ENCODE assay signal across 14 mouse cellular contexts in genomic region chr2:31500292-31501204, GRCm38 (mm10). TPM values are rescaled to one million over a fixed set of nuclear protein-coding genes. Genes with fewer than 3 reads are reported as not detected.
DNase-seq lines count a peak whose midpoint lies in the region; ATAC-seq and TF ChIP-seq lines count a peak whose summit lies in the region.
"Had no signal": no experiment of that assay in that cellular context is flagged by ENCODE, and none has a peak within 500 bp of the region (broad histone marks: within the 10 kb centered on the region; RNA-seq: fewer than 3 reads in every experiment).

No protein-coding gene starts in this region.

- peak; percentile 53 for DNase-seq in neural tube, embryonic 10.5 days (ENCODE audit: extremely low spot score, low spot score)
- DNase-seq in hindbrain, embryonic 11.5 days (ENCODE audit: low spot score) = peak; percentile 73
- no peak for DNase-seq in gastrocnemius, adult 2 months
- DNase-seq in heart, postnatal 4 days = no peak
- no peak for DNase-seq in heart, embryonic 10.5 days (ENCODE audit: low spot score)
- DNase-seq in natural killer cell, adult 2 months (ENCODE audit: low spot score in 2 of 2) = no peak
- DNase-seq: adrenal gland, postnatal 25 days; cerebellum, adult 11-12 months; gastrocnemius, postnatal 14 days had no signal

- H3K9me3 ChIP-seq in neural tube, embryonic 15.5 days (replicated peaks) = no peaks in the 10 kb centered on the region
- no peaks in the 10 kb centered on the region for H3K9me3 ChIP-seq in hindbrain, embryonic 11.5 days (ENCODE audit: control insufficient read depth, low read length)
- H3K9me3 ChIP-seq in midbrain, embryonic 13.5 days = no peaks in the 10 kb centered on the region
- no peaks in the 10 kb centered on the region for H3K9me3 ChIP-seq in heart, embryonic 10.5 days
- H3K9me3 ChIP-seq: lung, embryonic 15.5 days had no signal

- H3K27ac ChIP-seq in neural tube, embryonic 15.5 days (replicated peaks) = no peak overlapping the region
- no peak overlapping the region; the same call in 1 of the 2 replicates for H3K27ac ChIP-seq in hindbrain, embryonic 11.5 days (ENCODE audit: low read depth, low read length)
- H3K27ac ChIP-seq in midbrain, embryonic 13.5 days = peak overlapping the region; percentile 63
- H3K27ac ChIP-seq in gastrocnemius, adult 2 months = no peak overlapping the region
- no peak overlapping the region for H3K27ac ChIP-seq in heart, embryonic 10.5 days
- H3K27ac ChIP-seq: lung, embryonic 15.5 days had no signal

- no peak overlapping the region for H3K9ac ChIP-seq in neural tube, embryonic 15.5 days (replicated peaks)
- H3K9ac ChIP-seq in hindbrain, embryonic 11.5 days (ENCODE audit: low read depth, low read length) = no peak overlapping the region
- no peak overlapping the region for H3K9ac ChIP-seq in midbrain, embryonic 13.5 days (replicated peaks)
- H3K9ac ChIP-seq: lung, embryonic 15.5 days had no signal

- H3K4me1 ChIP-seq in neural tube, embryonic 15.5 days = peaks cover 51% of the 10 kb centered on the region
- peaks cover 20% of the 10 kb centered on the region for H3K4me1 ChIP-seq in hindbrain, embryonic 11.5 days (replicated peaks; ENCODE audit: control insufficient read depth, insufficient read depth, low read length)
- peaks cover 92% of the 10 kb centered on the region for H3K4me1 ChIP-seq in midbrain, embryonic 13.5 days (replicated peaks)
- peaks cover 14% of the 10 kb centered on the region for H3K4me1 ChIP-seq in heart, embryonic 10.5 days
- H3K4me1 ChIP-seq: lung, embryonic 15.5 days had no signal

- H3K36me3 ChIP-seq in neural tube, embryonic 15.5 days = no peaks in the 10 kb centered on the region
- no peaks in the 10 kb centered on the region for H3K36me3 ChIP-seq in hindbrain, embryonic 11.5 days (ENCODE audit: control insufficient read depth, insufficient read depth, low read length)
- H3K36me3 ChIP-seq in midbrain, embryonic 13.5 days = no peaks in the 10 kb centered on the region
- H3K36me3 ChIP-seq in heart, embryonic 10.5 days = no peaks in the 10 kb centered on the region
- H3K36me3 ChIP-seq: lung, embryonic 15.5 days had no signal

- no peak overlapping the region for H3K4me2 ChIP-seq in neural tube, embryonic 15.5 days
- H3K4me2 ChIP-seq in hindbrain, embryonic 11.5 days (replicated peaks; ENCODE audit: low read depth, low read length) = 0 out of 2 replicates have a peak overlapping the region, but pooled peaks have one; percentile 14
- peak overlapping the region; percentile 33 for H3K4me2 ChIP-seq in midbrain, embryonic 13.5 days (replicated peaks)
- H3K4me2 ChIP-seq: lung, embryonic 15.5 days had no signal

- no peak; the same call in 1 of the 2 replicates for ATAC-seq in neural tube, embryonic 15.5 days (ENCODE audit: low FRiP score)
- ATAC-seq in hindbrain, embryonic 11.5 days (ENCODE audit: low FRiP score) = peak; percentile 77
- peak; percentile 70 for ATAC-seq in midbrain, embryonic 13.5 days
- ATAC-seq: intestine, embryonic 16.5 days had no signal

- H3K4me3 ChIP-seq in neural tube, embryonic 15.5 days (replicated peaks) = no peak overlapping the region
- H3K4me3 ChIP-seq in hindbrain, embryonic 11.5 days (ENCODE audit: low read depth, low read length) = no peak overlapping the region
- H3K4me3 ChIP-seq in midbrain, embryonic 13.5 days (replicated peaks) = no peak overlapping the region
- H3K4me3 ChIP-seq in gastrocnemius, adult 2 months = no peak overlapping the region
- no peak overlapping the region for H3K4me3 ChIP-seq in heart, embryonic 10.5 days
- H3K4me3 ChIP-seq: lung, embryonic 15.5 days; myocyte had no signal

- intact Hi-C loops in gastrocnemius, adult 2 months (cut with DNase I) = no loop called here

- no peak for TF ChIP-seq CTCF in gastrocnemius, adult 2 months (IDR thresholded peaks at IDR 0.05)

- peaks cover 69% of the 10 kb centered on the region for H3K27me3 ChIP-seq in neural tube, embryonic 15.5 days (replicated peaks)
- peaks cover 83% of the 10 kb centered on the region for H3K27me3 ChIP-seq in hindbrain, embryonic 11.5 days (ENCODE audit: control insufficient read depth, insufficient read depth, low read length)
- H3K27me3 ChIP-seq in midbrain, embryonic 13.5 days = peaks cover 84% of the 10 kb centered on the region
- H3K27me3 ChIP-seq in heart, embryonic 10.5 days (ENCODE audit: insufficient read depth, poor library complexity, severe bottlenecking) = peaks cover 98% of the 10 kb centered on the region
- H3K27me3 ChIP-seq: lung, embryonic 15.5 days had no signal

- 24% methylated on average over 24 of the region's 24 CpGs for whole genome bisulfite sequencing in neural tube, embryonic 15.5 days
- WGBS in hindbrain, embryonic 11.5 days = 34% methylated on average over 24 of the region's 24 CpGs
- 27% methylated on average over 24 of the region's 24 CpGs for WGBS in midbrain, embryonic 13.5 days
- 83% methylated on average over 24 of the region's 24 CpGs for WGBS in heart, embryonic 10.5 days

RNA-seq across cellular contexts. Expression of gene Ass1, which starts 30.5 kb away (rescaled TPM):
- polyA plus RNA-seq in neural tube, embryonic 15.5 days (2015; fragmentation: Nextera tagmentation; extraction: Ambion mirVana) = 9.1 and 21.3 TPM in 2 replicates
- polyA plus RNA-seq in hindbrain, embryonic 11.5 days (2014; fragmentation: Nextera tagmentation; extraction: Ambion mirVana) = 10.3 and 11.0 TPM in 2 replicates
- polyA plus RNA-seq in midbrain, embryonic 13.5 days (2015; fragmentation: Nextera tagmentation; extraction: Ambion mirVana) = 10.5 and 12.1 TPM in 2 replicates
- 1 to 10 TPM; 2.6 to 3.9 TPM for total RNA-seq in gastrocnemius, adult 2 months (2021)
- 1 to 10 TPM; 4.9 to 6.6 TPM for total RNA-seq in heart, postnatal 4 days (2021)
- polyA plus RNA-seq in heart, embryonic 10.5 days (2016; fragmentation: Nextera tagmentation; extraction: Ambion mirVana) = 8.9 and 18.2 TPM in 2 replicates

Comparison
In these comparisons a context has a peak if more than half of its experiments do, and no peak if none do; other contexts are left out.
1. DNase-seq: peak in neural tube, embryonic 10.5 days (single experiment) and hindbrain, embryonic 11.5 days (single experiment); none in gastrocnemius, adult 2 months (single experiment), heart, postnatal 4 days (single experiment), heart, embryonic 10.5 days (single experiment) and natural killer cell, adult 2 months (0 of 2).